Mouse (Mus musculus): Measurements from ENCODE around the gene Rdx.

Rdx gene

GRCm38 (mm10) chr9:52125225-52125624 is 78.3 kb downstream of the Rdx start:
- no peak for DNase-seq

GRCm38 (mm10) chr9:52130348-52130747 is 83.4 kb downstream of the Rdx start:
- DNase-seq = peak; percentile 14

- peak; percentile 11 for DNase-seq
These were observed 85.8 kb downstream of the Rdx start for GRCm38 (mm10) chr9:52132771-52133170.

Data from cerebellum, adult 8-10 months (tissue).